Mouse (Mus musculus) erythroblast, embryonic 14.5 days (primary cell): ENCODE measurements around the gene Rnf186.

Source experiments
- GATA1 ChIP-seq: IDR thresholded peaks from 2 replicates; pipeline ENCODE4 v1.6.1; 2012; ENCODE audit warnings: low read length, inconsistent platforms, mixed read lengths
- TAL1 ChIP-seq: IDR thresholded peaks from 3 replicates; pipeline ENCODE4 v1.6.1; 2012; ENCODE audit warnings: low read length, inconsistent platforms, mixed read lengths

- TF ChIP-seq GATA1 (no peak), TAL1 (no peak)
These were observed 4.5 kb downstream of the Rnf186 start for GRCm38 (mm10) chr4:138971371-138971770.
